Mouse (Mus musculus): ENCODE measurements around the gene Chrm2. TPM values are rescaled to one million over a fixed set of nuclear protein-coding genes. Genes with fewer than 3 reads are reported as not detected.

The Chrm2 gene
- 10 to 100 TPM; 38.3 to 41.1 TPM for total RNA-seq (2021)

- DNase-seq = peak; percentile 43 to 51
- intact Hi-C loops (cut with DNase I) = loop anchor here (5.0 to 10.0 kb wide), 3 partner anchors 383 to 1003 kb away; no protein-coding TSS in a partner anchor
Observed at GRCm38 (mm10) chr6:36387612-36388400, at the start of gene Chrm2. Chrm2 (plus strand) TSS chr6:36388084.

DNA sequence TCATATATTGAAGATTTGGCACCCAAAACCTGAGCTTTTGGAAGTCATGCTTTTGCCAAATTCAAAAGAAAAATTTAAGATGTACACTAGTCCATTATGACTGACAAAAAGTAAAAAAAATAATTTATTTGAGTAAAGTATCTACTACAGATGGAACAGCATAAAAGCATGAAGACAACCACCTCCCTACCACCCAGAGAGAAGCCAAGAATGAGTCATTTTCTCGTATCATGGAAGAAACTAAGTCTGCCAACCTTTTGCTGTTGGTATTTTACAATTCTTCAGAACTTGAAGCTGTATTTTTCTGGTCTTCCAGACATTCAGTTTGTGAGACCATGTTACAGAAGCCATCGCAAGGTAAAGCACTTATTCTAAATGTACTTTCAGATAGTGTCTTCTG, 13.9 kb upstream of the Chrm2 start:
- DNase-seq = no peak
- intact Hi-C loops (cut with DNase I) = no loop called here

DNA sequence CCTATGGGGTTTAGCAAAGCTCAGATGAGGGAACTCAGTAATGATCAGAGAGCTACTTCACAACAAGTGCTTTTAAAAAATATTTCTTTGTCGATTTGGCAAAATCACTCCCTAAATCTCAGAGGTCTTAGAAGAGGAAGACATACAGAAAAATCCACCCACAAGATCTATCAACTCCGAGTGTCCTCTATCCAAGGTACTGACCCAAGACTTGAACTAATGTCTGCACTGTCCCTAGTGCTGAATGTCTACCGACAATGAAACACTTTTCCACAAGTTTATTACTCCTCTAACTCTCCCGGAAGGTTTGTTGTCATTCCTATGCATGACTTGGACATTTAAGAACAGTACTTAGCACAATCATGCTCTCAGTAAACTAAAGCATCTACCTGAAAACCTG, 9.9 kb upstream of the Chrm2 start:
- intact Hi-C loops (cut with DNase I) = loop anchor here (5.0 kb wide), 1 partner anchor 669 kb away; no protein-coding TSS in a partner anchor
- DNase-seq = no peak

- intact Hi-C loops (cut with DNase I) = loop anchor here (10.0 kb wide), 2 partner anchors 379 to 999 kb away; no protein-coding TSS in a partner anchor
Observed at GRCm38 (mm10) chr6:36384102-36384501, 3.8 kb upstream of the Chrm2 start.

DNA sequence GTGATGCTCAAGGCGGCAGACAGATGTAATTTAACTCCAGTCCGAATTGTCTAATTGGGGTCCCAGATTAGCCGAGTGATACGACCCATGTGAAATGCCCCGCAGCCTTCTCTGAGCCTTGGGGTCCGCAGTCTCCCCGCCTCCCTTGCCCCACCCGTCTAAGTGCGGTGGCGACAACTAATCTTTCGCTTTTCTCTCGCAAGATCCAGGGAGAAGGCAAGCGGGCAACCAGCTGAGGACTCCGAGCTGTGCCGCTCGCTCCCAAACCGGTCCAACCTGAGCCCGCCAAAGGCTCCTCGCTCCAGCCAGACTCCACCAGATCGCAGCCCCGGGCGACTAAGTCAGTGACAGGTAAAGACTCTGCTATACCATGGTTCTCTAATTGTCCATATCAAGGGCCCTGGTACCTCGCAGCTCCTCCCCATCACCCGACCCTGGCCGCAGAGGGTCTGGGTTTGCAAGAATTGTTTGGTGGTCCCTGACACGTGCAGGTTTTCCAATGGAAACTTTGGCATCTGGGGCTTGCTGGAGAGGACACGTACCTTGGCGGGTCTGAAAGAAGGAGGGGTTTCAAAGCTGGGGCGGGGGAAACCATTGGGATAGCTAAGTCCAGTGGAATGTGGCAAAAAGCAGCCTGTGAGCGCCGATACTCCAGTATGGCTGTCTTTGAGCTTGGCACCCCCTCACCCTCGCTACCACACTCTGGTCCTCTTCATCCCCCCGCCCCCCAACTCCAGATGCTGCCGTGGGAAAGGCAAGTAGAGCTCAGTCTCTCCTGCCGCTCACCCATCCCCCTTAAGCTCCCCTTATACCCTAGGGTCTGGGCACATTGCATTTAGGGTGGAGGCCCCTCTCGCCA, 746 bp downstream of the Chrm2 start:
- intact Hi-C loops (cut with DNase I) = loop anchor here (5.0 to 10.0 kb wide), 3 partner anchors 384 to 1004 kb away; no protein-coding TSS in a partner anchor
- peak; percentile 40 to 48 for DNase-seq

More at GRCm38 (mm10) chr6:36384102-36384501, 3.8 kb upstream of the Chrm2 start:
- DNase-seq = no peak

DNA sequence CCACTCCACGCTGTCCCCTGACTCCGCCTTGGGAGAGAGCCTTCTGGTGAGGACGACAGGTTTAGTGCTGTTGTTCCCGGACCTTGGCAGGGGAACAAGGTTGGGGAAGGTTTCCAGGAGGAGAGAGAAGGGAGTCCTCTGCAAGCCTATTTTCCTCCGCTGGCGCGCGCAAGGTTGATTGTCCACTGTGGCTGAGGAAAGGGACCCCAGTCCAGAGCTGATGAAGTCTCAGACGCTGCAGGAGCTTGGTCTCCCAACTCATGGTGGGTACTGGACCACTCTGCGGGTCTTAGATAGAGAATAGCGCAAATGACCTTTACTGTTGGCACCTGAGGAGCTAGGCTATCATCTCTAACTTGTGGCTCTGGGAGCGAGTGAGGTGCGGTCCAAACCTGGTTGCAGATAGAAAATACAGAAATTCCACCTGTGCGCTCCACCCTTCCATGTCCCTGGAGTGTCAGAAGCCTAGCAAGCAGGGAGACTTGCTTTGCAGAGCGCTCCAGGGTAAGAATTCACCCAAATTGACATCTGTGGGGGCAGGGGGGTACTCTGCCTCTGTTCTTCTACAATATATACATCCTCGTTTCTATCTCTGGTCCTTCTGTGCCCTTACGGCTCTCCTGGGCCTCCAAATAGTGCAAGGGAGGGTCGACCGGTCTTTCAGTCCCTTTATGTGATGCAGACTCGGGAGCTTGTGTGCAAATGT, 1.5 kb downstream of the Chrm2 start:
- peak; percentile 57 to 59 for DNase-seq
- intact Hi-C loops (cut with DNase I) = loop anchor here (5.0 to 10.0 kb wide), 3 partner anchors 385 to 1005 kb away; no protein-coding TSS in a partner anchor

- no peak for DNase-seq
- intact Hi-C loops (cut with DNase I) = loop anchor here (5.0 to 10.0 kb wide), 2 partner anchors 114 to 211 kb away; no protein-coding TSS in a partner anchor
Observed at GRCm38 (mm10) chr6:36393705-36394104, 5.8 kb downstream of the Chrm2 start.

GRCm38 (mm10) chr6:36405139-36405538, 17.3 kb downstream of the Chrm2 start:
- intact Hi-C loops (cut with DNase I) = loop anchor here (2.0 kb wide), 1 partner anchor 50 kb away; no protein-coding TSS in a partner anchor
- peak; percentile 78 to 82 for DNase-seq

DNA sequence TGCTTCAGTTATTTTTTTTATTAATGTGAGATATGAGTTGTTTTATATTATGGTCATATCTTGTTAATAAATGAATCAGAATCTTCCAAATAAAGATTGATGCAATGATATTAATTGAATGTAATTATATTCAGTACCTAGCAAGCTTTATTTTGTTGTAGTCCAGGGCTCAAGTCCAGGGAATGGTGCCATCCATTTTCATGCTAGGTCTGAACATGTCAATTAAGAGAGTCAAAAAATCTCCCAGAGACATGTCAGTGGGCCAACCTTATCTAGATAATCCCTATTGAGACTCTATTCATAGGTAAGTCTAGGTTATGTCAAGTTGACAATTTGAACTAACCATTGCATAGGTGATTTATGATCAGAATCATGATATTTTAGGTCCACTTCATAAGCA, 21.1 kb downstream of the Chrm2 start:
- DNase-seq = no peak
- intact Hi-C loops (cut with DNase I) = no loop called here

- intact Hi-C loops (cut with DNase I) = no loop called here
- DNase-seq = no peak
Observed at GRCm38 (mm10) chr6:36410057-36410456, 22.2 kb downstream of the Chrm2 start.

- intact Hi-C loops (cut with DNase I) = no loop called here
Observed at GRCm38 (mm10) chr6:36419716-36420115, 31.8 kb downstream of the Chrm2 start.

GRCm38 (mm10) chr6:36437964-36438363, 50.1 kb downstream of the Chrm2 start:
- intact Hi-C loops (cut with DNase I) = no loop called here
- no peak for DNase-seq

More at GRCm38 (mm10) chr6:36419716-36420115, 31.8 kb downstream of the Chrm2 start:
- no peak for DNase-seq

- intact Hi-C loops (cut with DNase I) = no loop called here
- no peak for DNase-seq
Observed at GRCm38 (mm10) chr6:36439218-36439617, 51.3 kb downstream of the Chrm2 start.

- peak; percentile 52 to 55 for DNase-seq
- intact Hi-C loops (cut with DNase I) = loop anchor here (5.0 kb wide), 1 partner anchor 96 kb away; no protein-coding TSS in a partner anchor
Observed at GRCm38 (mm10) chr6:36451480-36451879, 63.6 kb downstream of the Chrm2 start.

GRCm38 (mm10) chr6:36455071-36455470, 67.2 kb downstream of the Chrm2 start:
- intact Hi-C loops (cut with DNase I) = loop anchor here (2.0 to 5.0 kb wide), 3 partner anchors 50 to 152 kb away; no protein-coding TSS in a partner anchor
- peak; percentile 70 to 79 for DNase-seq

DNA sequence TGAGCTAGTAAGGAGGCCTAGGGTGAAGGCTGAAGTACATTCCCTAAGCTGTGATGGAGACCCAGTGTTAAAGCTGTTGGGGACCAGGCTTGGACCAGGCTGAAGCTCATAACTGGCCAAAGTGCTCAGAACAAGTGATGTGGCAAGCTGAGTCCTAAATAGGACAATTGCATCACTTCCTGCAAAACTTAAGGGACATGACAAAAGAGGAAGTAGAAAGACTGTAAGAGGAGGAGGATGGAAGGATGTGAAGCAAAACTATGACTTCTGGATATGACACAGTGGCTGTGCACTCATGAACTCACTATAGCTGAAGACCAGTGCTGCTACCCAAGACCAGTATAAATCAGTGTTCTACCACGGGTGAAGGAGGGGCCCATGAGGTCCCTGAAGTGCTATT, 69.1 kb downstream of the Chrm2 start:
- DNase-seq = no peak
- intact Hi-C loops (cut with DNase I) = loop anchor here (5.0 kb wide), 2 partner anchors 50 to 150 kb away; no protein-coding TSS in a partner anchor

DNA sequence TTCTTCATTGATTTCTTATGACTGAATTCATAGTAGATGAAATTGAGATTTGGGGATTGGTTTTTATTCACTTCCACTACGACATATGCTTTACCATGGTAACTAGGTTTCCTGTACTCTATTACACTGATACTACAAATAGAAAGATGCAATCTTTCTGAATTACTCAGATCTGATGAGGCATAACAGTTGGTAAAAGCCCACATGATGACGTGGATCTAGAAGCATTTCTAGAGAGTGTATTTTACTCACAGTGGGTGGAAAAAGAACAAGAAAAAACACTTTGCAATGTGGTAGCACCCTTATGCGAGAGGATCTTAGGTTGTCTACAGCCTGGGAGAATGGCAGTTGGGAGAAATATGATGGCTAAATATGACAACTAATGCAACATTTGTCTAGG, 76.1 kb downstream of the Chrm2 start:
- intact Hi-C loops (cut with DNase I) = no loop called here
- DNase-seq = no peak

- no peak for DNase-seq
- intact Hi-C loops (cut with DNase I) = no loop called here
Observed at GRCm38 (mm10) chr6:36484132-36484665, 96.3 kb downstream of the Chrm2 start.

DNA sequence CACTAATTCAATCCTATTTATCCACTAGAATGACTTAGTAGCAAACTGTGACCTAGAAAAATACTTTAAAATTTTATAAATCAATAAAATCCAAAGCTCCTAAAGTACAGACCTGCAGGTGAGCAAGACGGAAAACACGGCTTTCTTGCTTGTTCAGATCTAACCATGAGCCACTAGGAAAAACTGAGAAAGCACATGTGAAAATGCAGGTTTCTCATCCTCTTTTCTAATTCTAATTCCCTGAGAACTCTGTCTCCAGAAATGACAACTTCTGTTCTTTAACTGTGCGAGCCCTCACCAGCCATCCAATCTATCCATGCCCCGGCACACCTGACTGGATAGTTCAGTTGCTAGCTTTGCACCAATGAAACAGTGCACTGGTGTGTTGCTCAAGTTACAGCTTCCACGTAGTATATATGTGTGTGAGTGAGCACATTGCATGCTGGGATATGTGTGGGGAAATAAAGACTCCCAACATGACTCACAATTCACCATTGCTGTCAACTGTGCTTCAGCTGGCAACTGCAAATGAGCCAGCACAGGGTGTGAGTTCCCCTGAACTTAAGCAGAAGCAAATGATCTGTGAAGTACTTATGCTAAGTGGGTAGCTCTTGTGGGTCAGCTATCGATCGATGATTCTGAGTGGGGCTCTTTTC, 119.3 kb downstream of the Chrm2 start:
- no peak for DNase-seq
- intact Hi-C loops (cut with DNase I) = loop anchor here (5.0 kb wide), 2 partner anchors 50 to 115 kb away; no protein-coding TSS in a partner anchor
